Mouse (Mus musculus) cerebellum, adult 2 months (tissue): Measurements from ENCODE around the gene Myl10. TPM values are rescaled to one million over a fixed set of nuclear protein-coding genes. Genes with fewer than 3 reads are reported as not detected.

ENCODE experiments used
- DNase-seq, 2 experiments: peaks; one replicate each; pipeline ENCODE4 v3.0.0; 2021
- H3K27ac ChIP-seq: fragments of 200-500 bp; 2 replicates; pipeline ENCODE4 v1.5.1; 2012; ENCODE audit warnings: low read length, control low read depth, inconsistent platforms; ENCODE audit not compliant: insufficient read depth
- H3K27me3 ChIP-seq: fragments of 200-500 bp; 2 replicates; pipeline ENCODE4 v1.6.1; 2012; ENCODE audit warnings: inconsistent platforms, mild to moderate bottlenecking, low read length, moderate library complexity; ENCODE audit not compliant: control insufficient read depth, insufficient read depth
- H3K4me1 ChIP-seq: fragments of 200-500 bp; 2 replicates; pipeline ENCODE4 v1.6.1; 2011; ENCODE audit warnings: low read length; ENCODE audit not compliant: control insufficient read depth, insufficient read depth
- H3K4me3 ChIP-seq: fragments of 200-500 bp; replicated peaks from 2 replicates; pipeline ENCODE3; 2011; ENCODE audit warnings: mild to moderate bottlenecking, low read depth, low read length, control low read depth; ENCODE audit not compliant: insufficient read depth
- CTCF ChIP-seq: fragments of 200-500 bp; IDR thresholded peaks from 2 replicates; pipeline ENCODE4 v1.5.1; 2011; ENCODE audit warnings: low read depth, mild to moderate bottlenecking, control low read depth, low read length, moderate library complexity, borderline replicate concordance; ENCODE audit not compliant: insufficient read depth
- POLR2A ChIP-seq: fragments of 200-500 bp; IDR thresholded peaks from 2 replicates; pipeline ENCODE4 v1.6.1; 2011; ENCODE audit warnings: low read length, control low read depth, borderline replicate concordance; ENCODE audit not compliant: insufficient read depth
- WGBS: fragments of 180-500 bp; shearing (Covaris S2); methylation state at CpG from one replicate; pipeline ENCODE4 v1.1.7; 2018; 5-methylcytosine and 5-hydroxymethylcytosine counted together
- polyA plus RNA-seq: library from polyadenylated mRNA; depleted of rRNA; stranded (reverse); fragments of >200 nt; gene quantifications from 2 replicates; pipeline ENCODE4 v1.2.3, GENCODE M21; 2012

Gene Myl10
- polyA plus RNA-seq, 1 experiment: not detected

- Histone ChIP-seq H3K4me1 (peaks cover 8% of the 10 kb centered on the region), H3K4me3 (no peak overlapping the region), H3K27me3 (no peaks in the 10 kb centered on the region), H3K27ac (no peak overlapping the region)
- no peak for TF ChIP-seq POLR2A
- TF ChIP-seq CTCF: no peak
- no peak for DNase-seq
- 77% methylated on average over 7 of the region's 7 CpGs for WGBS
Observed at GRCm38 (mm10) chr5:136693418-136693817, 472 bp downstream of the Myl10 start.

- Histone ChIP-seq H3K4me1 (no peaks in the 10 kb centered on the region), H3K27ac (no peak overlapping the region), H3K27me3 (no peaks in the 10 kb centered on the region), H3K4me3 (no peak overlapping the region)
- 63% methylated on average over 6 of the region's 6 CpGs for WGBS
- no peak for TF ChIP-seq POLR2A
- no peak for TF ChIP-seq CTCF
- no peak for DNase-seq
Observed at GRCm38 (mm10) chr5:136694976-136695375, 2.0 kb downstream of the Myl10 start.

GRCm38 (mm10) chr5:136696516-136696915, 3.6 kb downstream of the Myl10 start:
- WGBS: 57% methylated on average over 5 of the region's 5 CpGs
- Histone ChIP-seq H3K27me3 (no peaks in the 10 kb centered on the region), H3K27ac (no peak overlapping the region), H3K4me1 (no peaks in the 10 kb centered on the region), H3K4me3 (no peak overlapping the region)
- no peak for TF ChIP-seq POLR2A
- no peak for TF ChIP-seq CTCF
- DNase-seq: no peak

GRCm38 (mm10) chr5:136697618-136698017, 4.7 kb downstream of the Myl10 start:
- WGBS: 83% methylated on average over 9 of the region's 9 CpGs
- H3K27ac ChIP-seq: no peak overlapping the region
- no peak for DNase-seq
- H3K4me3 ChIP-seq: no peak overlapping the region
- TF ChIP-seq CTCF (no peak), POLR2A (no peak)
- H3K27me3 ChIP-seq: no peaks in the 10 kb centered on the region
- no peaks in the 10 kb centered on the region for H3K4me1 ChIP-seq

- no peak for TF ChIP-seq CTCF
- Histone ChIP-seq H3K27ac (no peak overlapping the region), H3K27me3 (no peaks in the 10 kb centered on the region), H3K4me1 (no peaks in the 10 kb centered on the region), H3K4me3 (no peak overlapping the region)
- 83% methylated on average over 3 of the region's 3 CpGs for WGBS
- DNase-seq: no peak
Observed at GRCm38 (mm10) chr5:136702159-136702725, 9.3 kb downstream of the Myl10 start.

GRCm38 (mm10) chr5:136703751-136704150, 10.8 kb downstream of the Myl10 start:
- DNase-seq: peak; percentile 48 to 73
- no peaks in the 10 kb centered on the region for H3K27me3 ChIP-seq
- WGBS: 41% methylated on average over 3 of the region's 3 CpGs
- H3K27ac ChIP-seq: no peak overlapping the region
- H3K4me3 ChIP-seq: no peak overlapping the region
- TF ChIP-seq CTCF (peak; percentile 70), POLR2A (no peak)
- H3K4me1 ChIP-seq: no peaks in the 10 kb centered on the region

DNA sequence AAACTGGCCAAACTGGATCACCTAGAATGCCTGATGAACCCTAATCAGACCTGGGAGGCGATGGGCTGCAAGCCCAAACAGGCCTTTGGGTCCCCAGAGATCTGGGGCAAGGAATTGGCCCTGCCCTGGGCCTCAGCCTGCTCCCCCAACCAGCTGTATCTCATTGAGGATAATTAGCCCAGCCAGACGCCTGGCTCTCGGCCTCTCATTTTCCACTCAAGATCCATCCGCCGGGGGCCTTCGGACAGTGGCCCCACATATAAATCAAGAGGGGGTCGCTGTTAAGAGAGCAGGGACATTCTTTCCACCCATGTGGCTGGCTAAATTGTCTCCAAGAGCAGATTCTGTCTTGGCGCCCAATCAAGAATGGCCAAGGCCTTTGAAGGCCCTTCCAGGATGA, 11.2 kb downstream of the Myl10 start:
- Histone ChIP-seq H3K4me3 (no peak overlapping the region), H3K4me1 (no peaks in the 10 kb centered on the region), H3K27me3 (no peaks in the 10 kb centered on the region), H3K27ac (no peak overlapping the region)
- DNase-seq: no peak
- no peak for TF ChIP-seq CTCF
- no peak for TF ChIP-seq POLR2A
- 43% methylated on average over 8 of the region's 8 CpGs for WGBS

- WGBS: 95% methylated on average over 3 of the region's 3 CpGs
- no peak overlapping the region for H3K4me3 ChIP-seq
- H3K4me1 ChIP-seq: no peaks in the 10 kb centered on the region
- no peak overlapping the region for H3K27ac ChIP-seq
- TF ChIP-seq CTCF (no peak), POLR2A (no peak)
- no peak for DNase-seq
- no peaks in the 10 kb centered on the region for H3K27me3 ChIP-seq
Observed at GRCm38 (mm10) chr5:136705532-136705931, 12.6 kb downstream of the Myl10 start.
